Mouse (Mus musculus): ENCODE results near the gene Gm49425.

GRCm38 (mm10) chr15:101492718-101493117, 24.3 kb downstream of the Gm49425 start:
- TF ChIP-seq POLR2A (IDR thresholded peaks at IDR 0.05; ENCODE audit: low read depth, low read length) (no peak), CTCF (IDR thresholded peaks at IDR 0.05; ENCODE audit: extremely low read depth, insufficient read length, insufficient replicate concordance, low read depth, low read length) (no peak)
